23 mouse cellular contexts compared by ENCODE assay signal in genomic region chr1:122243031-122243430, GRCm38 (mm10).
DNase-seq lines count a peak whose midpoint lies in the region; ATAC-seq and TF ChIP-seq lines count a peak whose summit lies in the region.
"Had no signal": no experiment of that assay in that cellular context is flagged by ENCODE, and none has a peak within 500 bp of the region (broad histone marks: within the 10 kb centered on the region; RNA-seq: fewer than 3 reads in every experiment).

No protein-coding gene starts in this region.

- 69% methylated on average over 2 of the region's 2 CpGs for WGBS in forebrain, embryonic 14.5 days
- WGBS in forebrain, embryonic 11.5 days, result 86% methylated on average over 2 of the region's 2 CpGs
- WGBS in hindbrain, embryonic 15.5 days, result 52% methylated on average over 2 of the region's 2 CpGs
- WGBS in hindbrain, embryonic 12.5 days, result 82% methylated on average over 2 of the region's 2 CpGs

- H3K9me3 ChIP-seq in forebrain, embryonic 14.5 days (replicated peaks; ENCODE audit: control insufficient read depth, low read length), result no peaks in the 10 kb centered on the region
- no peaks in the 10 kb centered on the region for H3K9me3 ChIP-seq in forebrain, embryonic 11.5 days (ENCODE audit: control insufficient read depth, low read length)
- H3K9me3 ChIP-seq in hindbrain, embryonic 15.5 days, result no peaks in the 10 kb centered on the region
- H3K9me3 ChIP-seq in hindbrain, embryonic 12.5 days (replicated peaks), result no peaks in the 10 kb centered on the region
- H3K9me3 ChIP-seq: embryonic facial prominence, embryonic 10.5 days; heart, embryonic 13.5 days had no signal

- H3K27me3 ChIP-seq in forebrain, embryonic 14.5 days (replicated peaks; ENCODE audit: control insufficient read depth, insufficient read depth, low read length), result no peaks in the 10 kb centered on the region
- no peaks in the 10 kb centered on the region for H3K27me3 ChIP-seq in forebrain, embryonic 11.5 days (ENCODE audit: control insufficient read depth, insufficient read depth, low read length)
- H3K27me3 ChIP-seq in hindbrain, embryonic 15.5 days, result no peaks in the 10 kb centered on the region
- no peaks in the 10 kb centered on the region for H3K27me3 ChIP-seq in hindbrain, embryonic 12.5 days
- H3K27me3 ChIP-seq: CH12.LX; heart, embryonic 13.5 days had no signal

- H3K4me1 ChIP-seq in forebrain, embryonic 14.5 days (ENCODE audit: control insufficient read depth, insufficient read depth, low read length), result no peaks in the 10 kb centered on the region
- H3K4me1 ChIP-seq in forebrain, embryonic 11.5 days (replicated peaks; ENCODE audit: control insufficient read depth, insufficient read depth, low read length), result no peaks in the 10 kb centered on the region
- H3K4me1 ChIP-seq in hindbrain, embryonic 15.5 days (replicated peaks), result no peaks in the 10 kb centered on the region
- H3K4me1 ChIP-seq in hindbrain, embryonic 12.5 days, result no peaks in the 10 kb centered on the region
- H3K4me1 ChIP-seq: embryonic facial prominence, embryonic 10.5 days; heart, embryonic 13.5 days had no signal

- H3K4me2 ChIP-seq in forebrain, embryonic 14.5 days (ENCODE audit: low read length), result no peak overlapping the region
- no peak overlapping the region for H3K4me2 ChIP-seq in forebrain, embryonic 11.5 days (ENCODE audit: low read depth, low read length, severe bottlenecking)
- no peak overlapping the region for H3K4me2 ChIP-seq in hindbrain, embryonic 15.5 days
- no peak overlapping the region for H3K4me2 ChIP-seq in hindbrain, embryonic 12.5 days (replicated peaks)
- H3K4me2 ChIP-seq: heart, embryonic 13.5 days had no signal

- no peak overlapping the region for H3K4me3 ChIP-seq in forebrain, embryonic 14.5 days (ENCODE audit: low read depth, low read length)
- H3K4me3 ChIP-seq in forebrain, embryonic 11.5 days (ENCODE audit: low read depth, low read length), result no peak overlapping the region
- no peak overlapping the region for H3K4me3 ChIP-seq in hindbrain, embryonic 15.5 days
- H3K4me3 ChIP-seq in hindbrain, embryonic 12.5 days, result no peak overlapping the region
- H3K4me3 ChIP-seq: embryonic facial prominence, embryonic 10.5 days; gastrocnemius, adult 2 months; heart, embryonic 13.5 days had no signal

- H3K9ac ChIP-seq in forebrain, embryonic 14.5 days (ENCODE audit: low read length), result no peak overlapping the region
- no peak overlapping the region for H3K9ac ChIP-seq in forebrain, embryonic 11.5 days (ENCODE audit: low read length)
- no peak overlapping the region for H3K9ac ChIP-seq in hindbrain, embryonic 15.5 days
- no peak overlapping the region for H3K9ac ChIP-seq in hindbrain, embryonic 12.5 days
- H3K9ac ChIP-seq: heart, embryonic 13.5 days had no signal

- peak; percentile 63 for DNase-seq in forebrain, embryonic 14.5 days (ENCODE audit: low spot score)
- DNase-seq in forebrain, embryonic 11.5 days (ENCODE audit: low spot score), result no peak
- peak; percentile 0 for DNase-seq in Muller cell, postnatal 12 days (ENCODE audit: inconsistent ontology term)
- DNase-seq in brain, embryonic 14.5 days (ENCODE audit: low read depth), result peak; percentile 68
- DNase-seq in gastrocnemius, postnatal 10 days, result no peak
- DNase-seq: adrenal gland, adult 2 months; adrenal gland, postnatal 25 days; cerebellum, adult 11-12 months; cerebellum, adult 9-11 months; cerebellum, postnatal 36 days; gastrocnemius, adult 2 months; gastrocnemius, postnatal 36 days; heart, adult 11 months; heart, postnatal 36 days; kidney, adult 11 months; kidney, adult 9 months had no signal

- no peak for TF ChIP-seq POLR2A in brain, embryonic 14.5 days (IDR thresholded peaks at IDR 0.05; ENCODE audit: borderline replicate concordance, extremely low read depth, insufficient read depth, insufficient read length, poor library complexity, severe bottlenecking)

- peak; percentile 40; the same call in 1 of the 2 replicates for ATAC-seq in forebrain, embryonic 14.5 days
- no peak for ATAC-seq in forebrain, embryonic 11.5 days (replicated peaks; ENCODE audit: low FRiP score)
- ATAC-seq in hindbrain, embryonic 15.5 days (ENCODE audit: low FRiP score, low read depth), result 0 out of 2 replicates have a peak, but pooled peaks have one; percentile 42
- no peak for ATAC-seq in hindbrain, embryonic 12.5 days (ENCODE audit: low FRiP score)
- no peak for ATAC-seq in monocyte, adult 5-6 weeks (replicated peaks; ENCODE audit: insufficient number of reproducible peaks, low FRiP score, low TSS enrichment, poor library complexity, severe bottlenecking)
- ATAC-seq: hindbrain, embryonic 16.5 days had no signal

- no peak overlapping the region for H3K27ac ChIP-seq in forebrain, embryonic 14.5 days (ENCODE audit: low read depth, low read length)
- H3K27ac ChIP-seq in forebrain, embryonic 11.5 days (ENCODE audit: low read depth, low read length), result no peak overlapping the region
- no peak overlapping the region for H3K27ac ChIP-seq in hindbrain, embryonic 15.5 days (replicated peaks)
- no peak overlapping the region for H3K27ac ChIP-seq in hindbrain, embryonic 12.5 days
- H3K27ac ChIP-seq: embryonic facial prominence, embryonic 10.5 days; gastrocnemius, adult 2 months; heart, embryonic 13.5 days had no signal

- TF ChIP-seq CTCF in brain, embryonic 14.5 days (IDR thresholded peaks at IDR 0.05; ENCODE audit: borderline replicate concordance, extremely low read depth, insufficient read depth, insufficient read length), result no peak

- H3K36me3 ChIP-seq in forebrain, embryonic 14.5 days (ENCODE audit: control insufficient read depth, insufficient read depth, low read length), result no peaks in the 10 kb centered on the region
- no peaks in the 10 kb centered on the region for H3K36me3 ChIP-seq in forebrain, embryonic 11.5 days (ENCODE audit: control insufficient read depth, insufficient read depth, low read length)
- no peaks in the 10 kb centered on the region for H3K36me3 ChIP-seq in hindbrain, embryonic 15.5 days
- no peaks in the 10 kb centered on the region for H3K36me3 ChIP-seq in hindbrain, embryonic 12.5 days
- H3K36me3 ChIP-seq: embryonic facial prominence, embryonic 10.5 days; heart, embryonic 13.5 days had no signal

Comparison
In these comparisons a context has a peak if more than half of its experiments do, and no peak if none do; other contexts are left out.
1. ATAC-seq: peak in forebrain, embryonic 14.5 days (single experiment) and hindbrain, embryonic 15.5 days (single experiment); none in forebrain, embryonic 11.5 days (single experiment), hindbrain, embryonic 12.5 days (single experiment) and monocyte, adult 5-6 weeks (single experiment).
2. DNase-seq: peak in forebrain, embryonic 14.5 days (single experiment), Muller cell, postnatal 12 days (single experiment) and brain, embryonic 14.5 days (single experiment); none in forebrain, embryonic 11.5 days (single experiment) and gastrocnemius, postnatal 10 days (single experiment).